Mouse (Mus musculus): Measurements from ENCODE around the gene Mtrf1.
A peak's percentile ranks its signal among the peaks of the same experiment; 100 is the strongest.
"Not testable (repeated sequence)": the region's sequence is repeated elsewhere in the genome, so short reads cannot be mapped to it uniquely, and the experiment has no call there.

The Mtrf1 gene

GRCm38 (mm10) chr14:79397321-79398122 lies at the start of gene Mtrf1:
Gene Mtrf1 (plus strand): TSS chr14:79397772.
- DNase-seq (ENCODE audit: extremely low spot score) = peak; percentile 86

GRCm38 (mm10) chr14:79358055-79358454 lies 39.5 kb upstream of the Mtrf1 start:
- no peak for DNase-seq (ENCODE audit: extremely low spot score)

- DNase-seq (ENCODE audit: extremely low spot score) = no peak
Observed at GRCm38 (mm10) chr14:79377041-79377440, 20.5 kb upstream of the Mtrf1 start.

- DNase-seq (ENCODE audit: extremely low spot score) = no peak
Observed at GRCm38 (mm10) chr14:79383120-79383519, 14.5 kb upstream of the Mtrf1 start.

GRCm38 (mm10) chr14:79388304-79388703 lies 9.3 kb upstream of the Mtrf1 start:
- DNase-seq (ENCODE audit: extremely low spot score) = no peak

- peak; percentile 36 for DNase-seq (ENCODE audit: extremely low spot score)
Observed at GRCm38 (mm10) chr14:79389438-79390264, 7.9 kb upstream of the Mtrf1 start.

- DNase-seq (ENCODE audit: extremely low spot score) = peak; percentile 98
Observed at GRCm38 (mm10) chr14:79390265-79390926, 7.2 kb upstream of the Mtrf1 start, which contains the start of gene Naa16. Gene Naa16 (minus strand): TSS chr14:79390778.

GRCm38 (mm10) chr14:79393289-79393688 lies 4.3 kb upstream of the Mtrf1 start:
- DNase-seq (ENCODE audit: extremely low spot score) = no peak

- peak; percentile 56 for DNase-seq (ENCODE audit: extremely low spot score)
Observed at GRCm38 (mm10) chr14:79394564-79394963, 3.0 kb upstream of the Mtrf1 start.

GRCm38 (mm10) chr14:79407641-79408040 lies 10.1 kb downstream of the Mtrf1 start:
- DNase-seq (ENCODE audit: extremely low spot score) = no peak

- DNase-seq (ENCODE audit: extremely low spot score) = no peak
Observed at GRCm38 (mm10) chr14:79409278-79409830, 11.8 kb downstream of the Mtrf1 start.

- DNase-seq (ENCODE audit: extremely low spot score) = no peak
Observed at GRCm38 (mm10) chr14:79410662-79411061, 13.1 kb downstream of the Mtrf1 start.

GRCm38 (mm10) chr14:79413121-79413520 lies 15.5 kb downstream of the Mtrf1 start:
- DNase-seq (ENCODE audit: extremely low spot score) = no peak

- peak; percentile 11 for DNase-seq (ENCODE audit: extremely low spot score)
Observed at GRCm38 (mm10) chr14:79420083-79420685, 22.6 kb downstream of the Mtrf1 start.

- DNase-seq (ENCODE audit: extremely low spot score) = peak; percentile 92
Observed at GRCm38 (mm10) chr14:79425979-79426729, 28.6 kb downstream of the Mtrf1 start, which contains the start of gene Kbtbd7. Gene Kbtbd7 (plus strand): TSS chr14:79426511.

GRCm38 (mm10) chr14:79426730-79427365 lies 29.3 kb downstream of the Mtrf1 start:
- not testable (repeated sequence) for DNase-seq (ENCODE audit: extremely low spot score)

GRCm38 (mm10) chr14:79434068-79434467 lies 36.5 kb downstream of the Mtrf1 start:
- no peak for DNase-seq (ENCODE audit: extremely low spot score)

- DNase-seq (ENCODE audit: extremely low spot score) = no peak
Observed at GRCm38 (mm10) chr14:79440655-79441054, 43.1 kb downstream of the Mtrf1 start.

- no peak for DNase-seq (ENCODE audit: extremely low spot score)
Observed at GRCm38 (mm10) chr14:79441441-79441840, 43.9 kb downstream of the Mtrf1 start.

GRCm38 (mm10) chr14:79444601-79445000 lies 47.0 kb downstream of the Mtrf1 start:
- DNase-seq (ENCODE audit: extremely low spot score) = no peak
